ENCODE assay signal across 17 mouse cellular contexts in genomic region chr15:97275626-97276395, GRCm38 (mm10). TPM values are rescaled to one million over a fixed set of nuclear protein-coding genes. Genes with fewer than 3 reads are reported as not detected.
DNase-seq lines count a peak whose midpoint lies in the region; ATAC-seq and TF ChIP-seq lines count a peak whose summit lies in the region.
"Had no signal": no experiment of that assay in that cellular context is flagged by ENCODE, and none has a peak within 500 bp of the region (broad histone marks: within the 10 kb centered on the region; RNA-seq: fewer than 3 reads in every experiment).

No protein-coding gene starts in this region.

- H3K36me3 ChIP-seq in intestine, embryonic 14.5 days (ENCODE audit: control insufficient read depth, insufficient read depth, low read length) = no peaks in the 10 kb centered on the region
- no peaks in the 10 kb centered on the region for H3K36me3 ChIP-seq in intestine, embryonic 16.5 days (ENCODE audit: control insufficient read depth, insufficient read depth, low read length)
- H3K36me3 ChIP-seq in midbrain, embryonic 15.5 days (replicated peaks) = no peaks in the 10 kb centered on the region
- no peaks in the 10 kb centered on the region for H3K36me3 ChIP-seq in midbrain, embryonic 14.5 days (ENCODE audit: control insufficient read depth, insufficient read depth, low read length)
- no peaks in the 10 kb centered on the region for H3K36me3 ChIP-seq in thymus, adult 2 months (ENCODE audit: control insufficient read depth, insufficient read depth, low read length)
- H3K36me3 ChIP-seq: hindbrain, embryonic 12.5 days; liver, embryonic 12.5 days had no signal

- no peaks in the 10 kb centered on the region for H3K9me3 ChIP-seq in intestine, embryonic 14.5 days (ENCODE audit: control insufficient read depth, low read length)
- H3K9me3 ChIP-seq in intestine, embryonic 16.5 days (ENCODE audit: control insufficient read depth, low read length) = no peaks in the 10 kb centered on the region
- H3K9me3 ChIP-seq in midbrain, embryonic 15.5 days = no peaks in the 10 kb centered on the region
- H3K9me3 ChIP-seq in midbrain, embryonic 14.5 days (ENCODE audit: control insufficient read depth, low read length) = no peaks in the 10 kb centered on the region
- H3K9me3 ChIP-seq: hindbrain, embryonic 12.5 days; liver, embryonic 12.5 days had no signal

- H3K27me3 ChIP-seq in intestine, embryonic 14.5 days (replicated peaks; ENCODE audit: control insufficient read depth, insufficient read depth, low read length) = no peaks in the 10 kb centered on the region
- no peaks in the 10 kb centered on the region for H3K27me3 ChIP-seq in intestine, embryonic 16.5 days (replicated peaks; ENCODE audit: control insufficient read depth, insufficient read depth, low read length)
- no peaks in the 10 kb centered on the region for H3K27me3 ChIP-seq in midbrain, embryonic 15.5 days (replicated peaks)
- no peaks in the 10 kb centered on the region for H3K27me3 ChIP-seq in midbrain, embryonic 14.5 days (ENCODE audit: control insufficient read depth, insufficient read depth, low read length)
- H3K27me3 ChIP-seq in thymus, adult 2 months (ENCODE audit: control insufficient read depth, insufficient read depth, low read length) = no peaks in the 10 kb centered on the region
- H3K27me3 ChIP-seq: hindbrain, embryonic 12.5 days; liver, embryonic 12.5 days had no signal

- no peak overlapping the region for H3K4me2 ChIP-seq in intestine, embryonic 14.5 days (ENCODE audit: low read length)
- H3K4me2 ChIP-seq in intestine, embryonic 16.5 days (ENCODE audit: low read depth, low read length) = no peak overlapping the region
- H3K4me2 ChIP-seq in midbrain, embryonic 15.5 days = no peak overlapping the region
- no peak overlapping the region for H3K4me2 ChIP-seq in midbrain, embryonic 14.5 days (ENCODE audit: low read length)
- H3K4me2 ChIP-seq: hindbrain, embryonic 12.5 days; liver, embryonic 12.5 days had no signal

- TF ChIP-seq POLR2A in thymus, adult 2 months (IDR thresholded peaks at IDR 0.05; ENCODE audit: control insufficient read depth, extremely low read depth, insufficient read depth, low read length, poor library complexity) = no peak

- H3K27ac ChIP-seq in intestine, embryonic 14.5 days (ENCODE audit: low read depth) = no peak overlapping the region
- no peak overlapping the region for H3K27ac ChIP-seq in intestine, embryonic 16.5 days (ENCODE audit: low read length)
- peak overlapping the region; percentile 58 for H3K27ac ChIP-seq in midbrain, embryonic 15.5 days
- H3K27ac ChIP-seq in midbrain, embryonic 14.5 days (replicated peaks; ENCODE audit: low read depth, low read length) = no peak overlapping the region
- H3K27ac ChIP-seq in thymus, adult 2 months (ENCODE audit: control insufficient read depth, insufficient read depth, low read length) = no peak overlapping the region
- H3K27ac ChIP-seq: gastrocnemius, adult 2 months; liver, embryonic 12.5 days had no signal

- no peak overlapping the region for H3K9ac ChIP-seq in intestine, embryonic 14.5 days (ENCODE audit: low read length)
- no peak overlapping the region for H3K9ac ChIP-seq in intestine, embryonic 16.5 days (ENCODE audit: low read depth, low read length)
- no peak overlapping the region for H3K9ac ChIP-seq in midbrain, embryonic 15.5 days
- no peak overlapping the region for H3K9ac ChIP-seq in midbrain, embryonic 14.5 days (replicated peaks; ENCODE audit: low read length)
- H3K9ac ChIP-seq: hindbrain, embryonic 12.5 days; liver, embryonic 12.5 days had no signal

- peak; percentile 20 for DNase-seq in adrenal gland, postnatal 14 days
- DNase-seq in adrenal gland, postnatal 25 days = no peak
- DNase-seq in intestine, embryonic 14.5 days (ENCODE audit: low spot score) = peak; percentile 6
- no peak for DNase-seq in midbrain, embryonic 14.5 days
- peak; percentile 30 for DNase-seq in fat pad, adult 2 months (ENCODE audit: extremely low read depth, low read depth, low spot score)
- DNase-seq in thymus, adult 2 months = no peak
- DNase-seq: cerebellum, adult 11-12 months; cerebellum, postnatal 10 days; gastrocnemius, adult 2 months; kidney, postnatal 10 days; lung, postnatal 4 days; right cerebral cortex, postnatal 14 days; thymus, postnatal 36 days had no signal

- no peak for TF ChIP-seq CTCF in thymus, adult 2 months (IDR thresholded peaks at IDR 0.05; ENCODE audit: borderline replicate concordance, control insufficient read depth, extremely low read depth, insufficient read depth, low read length, poor library complexity)

- peaks cover 14% of the 10 kb centered on the region for H3K4me1 ChIP-seq in intestine, embryonic 14.5 days (replicated peaks; ENCODE audit: control insufficient read depth, insufficient read depth, low read length)
- peaks cover 10% of the 10 kb centered on the region; the same call in 1 of the 2 replicates for H3K4me1 ChIP-seq in intestine, embryonic 16.5 days (ENCODE audit: control insufficient read depth, insufficient read depth, low read length)
- H3K4me1 ChIP-seq in midbrain, embryonic 15.5 days = peaks cover 27% of the 10 kb centered on the region
- H3K4me1 ChIP-seq in midbrain, embryonic 14.5 days (ENCODE audit: control insufficient read depth, insufficient read depth, low read length) = peaks cover 17% of the 10 kb centered on the region; the same call in 1 of the 2 replicates
- H3K4me1 ChIP-seq in thymus, adult 2 months (replicated peaks; ENCODE audit: control insufficient read depth, insufficient read depth, low read length) = no peaks in the 10 kb centered on the region

- H3K4me3 ChIP-seq in intestine, embryonic 14.5 days (ENCODE audit: low read depth, low read length) = no peak overlapping the region
- H3K4me3 ChIP-seq in intestine, embryonic 16.5 days (ENCODE audit: low read length) = no peak overlapping the region
- H3K4me3 ChIP-seq in midbrain, embryonic 15.5 days = no peak overlapping the region
- H3K4me3 ChIP-seq in midbrain, embryonic 14.5 days (replicated peaks; ENCODE audit: low read depth, low read length) = no peak overlapping the region
- no peak overlapping the region for H3K4me3 ChIP-seq in thymus, adult 2 months (ENCODE audit: control insufficient read depth, insufficient read depth, low read length)
- H3K4me3 ChIP-seq: gastrocnemius, adult 2 months; hindbrain, embryonic 12.5 days; liver, embryonic 12.5 days had no signal

- ATAC-seq in intestine, embryonic 14.5 days (replicated peaks; ENCODE audit: low FRiP score, low TSS enrichment, low read depth) = no peak
- no peak for ATAC-seq in intestine, embryonic 16.5 days
- ATAC-seq in midbrain, embryonic 15.5 days (replicated peaks) = no peak
- no peak for ATAC-seq in midbrain, embryonic 14.5 days (ENCODE audit: low FRiP score, low TSS enrichment)
- ATAC-seq: liver, embryonic 12.5 days had no signal

- WGBS in intestine, embryonic 14.5 days = 87% methylated on average over 12 of the region's 12 CpGs
- 83% methylated on average over 12 of the region's 12 CpGs for WGBS in intestine, embryonic 16.5 days
- WGBS in midbrain, embryonic 15.5 days = 78% methylated on average over 12 of the region's 12 CpGs
- WGBS in midbrain, embryonic 14.5 days = 80% methylated on average over 12 of the region's 12 CpGs
- WGBS in thymus, adult 2 months = 97% methylated on average over 12 of the region's 12 CpGs

RNA-seq across cellular contexts. Expression of gene Amigo2, which starts 28.7 kb away (rescaled TPM):
- total RNA-seq in adrenal gland, postnatal 14 days (2021) = 10.2 and 11.2 TPM in 2 replicates
- total RNA-seq in adrenal gland, postnatal 25 days (2021) = 6.1 and 7.4 TPM in 2 replicates
- polyA plus RNA-seq in intestine, embryonic 14.5 days (2014; fragmentation: Nextera tagmentation; extraction: Ambion mirVana) = 6.8 and 7.5 TPM in 2 replicates
- 4.9 and 5.8 TPM in 2 replicates for polyA plus RNA-seq in intestine, embryonic 16.5 days (2015; fragmentation: Nextera tagmentation; extraction: Ambion mirVana)
- polyA plus RNA-seq in midbrain, embryonic 15.5 days (2015; fragmentation: Nextera tagmentation; extraction: Ambion mirVana) = 17.2 and 18.3 TPM in 2 replicates
- 16.7 and 16.9 TPM in 2 replicates for polyA plus RNA-seq in midbrain, embryonic 14.5 days (2014; fragmentation: Nextera tagmentation; extraction: Ambion mirVana)
- 2.5 and 2.8 TPM in 2 replicates for polyA plus RNA-seq in thymus, adult 2 months (2012; rRNA removed)

RNA-seq across cellular contexts. Expression of gene Pced1b, which starts 28.9 kb away (rescaled TPM):
- 23.0 and 35.1 TPM in 2 replicates for total RNA-seq in adrenal gland, postnatal 14 days (2021)
- total RNA-seq in adrenal gland, postnatal 25 days (2021) = 22.4 and 27.6 TPM in 2 replicates
- 4.9 and 5.7 TPM in 2 replicates for polyA plus RNA-seq in intestine, embryonic 14.5 days (2014; fragmentation: Nextera tagmentation; extraction: Ambion mirVana)
- polyA plus RNA-seq in intestine, embryonic 16.5 days (2015; fragmentation: Nextera tagmentation; extraction: Ambion mirVana) = 3.0 and 3.6 TPM in 2 replicates
- 5.7 and 6.2 TPM in 2 replicates for polyA plus RNA-seq in midbrain, embryonic 15.5 days (2015; fragmentation: Nextera tagmentation; extraction: Ambion mirVana)
- 4.7 and 5.7 TPM in 2 replicates for polyA plus RNA-seq in midbrain, embryonic 14.5 days (2014; fragmentation: Nextera tagmentation; extraction: Ambion mirVana)
- polyA plus RNA-seq in thymus, adult 2 months (2012; rRNA removed) = 26.5 and 26.7 TPM in 2 replicates

Comparison
In these comparisons a context has a peak if more than half of its experiments do, and no peak if none do; other contexts are left out.
1. DNase-seq: peak in adrenal gland, postnatal 14 days (single experiment), intestine, embryonic 14.5 days (single experiment) and fat pad, adult 2 months (single experiment); none in adrenal gland, postnatal 25 days (single experiment), midbrain, embryonic 14.5 days (single experiment) and thymus, adult 2 months (single experiment).